Mouse (Mus musculus): ENCODE results near the gene Mtcl1. TPM values are rescaled to one million over a fixed set of nuclear protein-coding genes. Genes with fewer than 3 reads are reported as not detected.

Mtcl1 gene
- polyA plus RNA-seq, 1 experiment from 2014 or later = 47.3 TPM

- WGBS = 18% methylated on average over 4 of the region's 4 CpGs
- ATAC-seq (replicated peaks; ENCODE audit: low FRiP score) (no peak; the same call in 1 of the 2 replicates), DNase-seq (ENCODE audit: low spot score) (no peak)
- Histone ChIP-seq H3K4me2 (ENCODE audit: low read depth, low read length, severe bottlenecking) (peak overlapping the region; percentile 51), H3K9ac (ENCODE audit: low read length) (no peak overlapping the region; the same call in 1 of the 2 replicates), H3K4me1 (replicated peaks; ENCODE audit: control insufficient read depth, insufficient read depth, low read length) (peaks cover 22% of the 10 kb centered on the region), H3K27ac (ENCODE audit: low read depth, low read length) (peak overlapping the region; percentile 78), H3K9me3 (ENCODE audit: control insufficient read depth, low read length) (no peaks in the 10 kb centered on the region), H3K36me3 (ENCODE audit: control insufficient read depth, insufficient read depth, low read length) (no peaks in the 10 kb centered on the region), H3K4me3 (ENCODE audit: low read depth, low read length) (no peak overlapping the region), H3K27me3 (ENCODE audit: control insufficient read depth, insufficient read depth, low read length) (no peaks in the 10 kb centered on the region; the same call in 1 of the 2 replicates)
These were observed 31.8 kb downstream of the Mtcl1 start for GRCm38 (mm10) chr17:66417748-66418147.

GRCm38 (mm10) chr17:66417329-66417728 is 32.2 kb downstream of the Mtcl1 start:
- H3K4me2 ChIP-seq (ENCODE audit: low read depth, low read length, severe bottlenecking) = peak overlapping the region; percentile 51
- H3K27me3 ChIP-seq (ENCODE audit: control insufficient read depth, insufficient read depth, low read length) = no peaks in the 10 kb centered on the region; the same call in 1 of the 2 replicates
- H3K9ac ChIP-seq (ENCODE audit: low read length) = peak overlapping the region; percentile 12; the same call in 1 of the 2 replicates
- DNase-seq (ENCODE audit: low spot score) (no peak), ATAC-seq (replicated peaks; ENCODE audit: low FRiP score) (peak; percentile 71)
- peak overlapping the region; percentile 78 for H3K27ac ChIP-seq (ENCODE audit: low read depth, low read length)
- H3K4me3 ChIP-seq (ENCODE audit: low read depth, low read length) = peak overlapping the region; percentile 14; the same call in 1 of the 2 replicates
- H3K4me1 ChIP-seq (replicated peaks; ENCODE audit: control insufficient read depth, insufficient read depth, low read length) = peaks cover 26% of the 10 kb centered on the region
- no peaks in the 10 kb centered on the region for H3K36me3 ChIP-seq (ENCODE audit: control insufficient read depth, insufficient read depth, low read length)
- H3K9me3 ChIP-seq (ENCODE audit: control insufficient read depth, low read length) = no peaks in the 10 kb centered on the region
- 34% methylated on average over 5 of the region's 5 CpGs for WGBS

GRCm38 (mm10) chr17:66416841-66417313 is 32.7 kb downstream of the Mtcl1 start:
- H3K4me1 ChIP-seq (replicated peaks; ENCODE audit: control insufficient read depth, insufficient read depth, low read length) = peaks cover 30% of the 10 kb centered on the region

GRCm38 (mm10) chr17:66416436-66416835 is 33.1 kb downstream of the Mtcl1 start:
- Histone ChIP-seq H3K36me3 (ENCODE audit: control insufficient read depth, insufficient read depth, low read length) (no peaks in the 10 kb centered on the region), H3K27me3 (ENCODE audit: control insufficient read depth, insufficient read depth, low read length) (no peaks in the 10 kb centered on the region; the same call in 1 of the 2 replicates), H3K4me2 (ENCODE audit: low read depth, low read length, severe bottlenecking) (peak overlapping the region; percentile 51), H3K4me1 (replicated peaks; ENCODE audit: control insufficient read depth, insufficient read depth, low read length) (peaks cover 31% of the 10 kb centered on the region), H3K9me3 (ENCODE audit: control insufficient read depth, low read length) (no peaks in the 10 kb centered on the region), H3K4me3 (ENCODE audit: low read depth, low read length) (0 out of 2 replicates have a peak overlapping the region, but pooled peaks have one; percentile 14), H3K27ac (ENCODE audit: low read depth, low read length) (peak overlapping the region; percentile 78), H3K9ac (ENCODE audit: low read length) (no peak overlapping the region; the same call in 1 of the 2 replicates)
- no peak for DNase-seq (ENCODE audit: low spot score)
- WGBS = 45% methylated on average over 7 of the region's 7 CpGs
- no peak for ATAC-seq (replicated peaks; ENCODE audit: low FRiP score)

More at GRCm38 (mm10) chr17:66416841-66417313, 32.7 kb downstream of the Mtcl1 start:
- H3K4me2 ChIP-seq (ENCODE audit: low read depth, low read length, severe bottlenecking) = peak overlapping the region; percentile 51
- no peaks in the 10 kb centered on the region for H3K36me3 ChIP-seq (ENCODE audit: control insufficient read depth, insufficient read depth, low read length)
- no peaks in the 10 kb centered on the region for H3K9me3 ChIP-seq (ENCODE audit: control insufficient read depth, low read length)
- peak; percentile 64 for DNase-seq (ENCODE audit: low spot score)
- peak overlapping the region; percentile 12; the same call in 1 of the 2 replicates for H3K9ac ChIP-seq (ENCODE audit: low read length)
- ATAC-seq (replicated peaks; ENCODE audit: low FRiP score) = peak; percentile 55
- H3K4me3 ChIP-seq (ENCODE audit: low read depth, low read length) = peak overlapping the region; percentile 14; the same call in 1 of the 2 replicates
- WGBS = 14% methylated on average over 14 of the region's 14 CpGs
- peak overlapping the region; percentile 78 for H3K27ac ChIP-seq (ENCODE audit: low read depth, low read length)
- H3K27me3 ChIP-seq (ENCODE audit: control insufficient read depth, insufficient read depth, low read length) = no peaks in the 10 kb centered on the region; the same call in 1 of the 2 replicates

- Histone ChIP-seq H3K4me1 (replicated peaks; ENCODE audit: control insufficient read depth, insufficient read depth, low read length) (peaks cover 31% of the 10 kb centered on the region), H3K4me2 (ENCODE audit: low read depth, low read length, severe bottlenecking) (no peak overlapping the region), H3K9me3 (ENCODE audit: control insufficient read depth, low read length) (no peaks in the 10 kb centered on the region), H3K27me3 (ENCODE audit: control insufficient read depth, insufficient read depth, low read length) (no peaks in the 10 kb centered on the region; the same call in 1 of the 2 replicates), H3K4me3 (ENCODE audit: low read depth, low read length) (no peak overlapping the region), H3K36me3 (ENCODE audit: control insufficient read depth, insufficient read depth, low read length) (no peaks in the 10 kb centered on the region), H3K9ac (ENCODE audit: low read length) (no peak overlapping the region), H3K27ac (ENCODE audit: low read depth, low read length) (no peak overlapping the region)
- DNase-seq (ENCODE audit: low spot score) (no peak), ATAC-seq (replicated peaks; ENCODE audit: low FRiP score) (no peak)
- 100% methylated on average over 1 of the region's 1 CpGs for WGBS
These were observed 35.2 kb downstream of the Mtcl1 start for GRCm38 (mm10) chr17:66414331-66414730.

GRCm38 (mm10) chr17:66412155-66412970 is 37.2 kb downstream of the Mtcl1 start:
- Histone ChIP-seq H3K27me3 (ENCODE audit: control insufficient read depth, insufficient read depth, low read length) (no peaks in the 10 kb centered on the region), H3K27ac (ENCODE audit: low read depth, low read length) (peak overlapping the region; percentile 66), H3K9ac (ENCODE audit: low read length) (peak overlapping the region; percentile 20; the same call in 1 of the 2 replicates), H3K9me3 (ENCODE audit: control insufficient read depth, low read length) (no peaks in the 10 kb centered on the region), H3K4me3 (ENCODE audit: low read depth, low read length) (no peak overlapping the region), H3K4me2 (ENCODE audit: low read depth, low read length, severe bottlenecking) (peak overlapping the region; percentile 24; the same call in 1 of the 2 replicates), H3K36me3 (ENCODE audit: control insufficient read depth, insufficient read depth, low read length) (no peaks in the 10 kb centered on the region), H3K4me1 (replicated peaks; ENCODE audit: control insufficient read depth, insufficient read depth, low read length) (peaks cover 25% of the 10 kb centered on the region)
- 5% methylated on average over 12 of the region's 12 CpGs for WGBS
- peak; percentile 64 for ATAC-seq (replicated peaks; ENCODE audit: low FRiP score)
- peak; percentile 72 for DNase-seq (ENCODE audit: low spot score)

- H3K4me2 ChIP-seq (ENCODE audit: low read depth, low read length, severe bottlenecking) = no peak overlapping the region
- ATAC-seq (replicated peaks; ENCODE audit: low FRiP score) = no peak
- WGBS = 87% methylated on average over 11 of the region's 11 CpGs
- no peak overlapping the region for H3K9ac ChIP-seq (ENCODE audit: low read length)
- H3K9me3 ChIP-seq (ENCODE audit: control insufficient read depth, low read length) = no peaks in the 10 kb centered on the region
- no peaks in the 10 kb centered on the region for H3K27me3 ChIP-seq (ENCODE audit: control insufficient read depth, insufficient read depth, low read length)
- peaks cover 18% of the 10 kb centered on the region for H3K4me1 ChIP-seq (replicated peaks; ENCODE audit: control insufficient read depth, insufficient read depth, low read length)
- H3K4me3 ChIP-seq (ENCODE audit: low read depth, low read length) = no peak overlapping the region
- H3K36me3 ChIP-seq (ENCODE audit: control insufficient read depth, insufficient read depth, low read length) = no peaks in the 10 kb centered on the region
- DNase-seq (ENCODE audit: low spot score) = no peak
- H3K27ac ChIP-seq (ENCODE audit: low read depth, low read length) = no peak overlapping the region
These were observed 38.6 kb downstream of the Mtcl1 start for GRCm38 (mm10) chr17:66410884-66411426.

GRCm38 (mm10) chr17:66409070-66409605 is 40.4 kb downstream of the Mtcl1 start:
- Histone ChIP-seq H3K27ac (ENCODE audit: low read depth, low read length) (no peak overlapping the region), H3K4me2 (ENCODE audit: low read depth, low read length, severe bottlenecking) (no peak overlapping the region), H3K4me1 (replicated peaks; ENCODE audit: control insufficient read depth, insufficient read depth, low read length) (peaks cover 25% of the 10 kb centered on the region), H3K36me3 (ENCODE audit: control insufficient read depth, insufficient read depth, low read length) (no peaks in the 10 kb centered on the region), H3K4me3 (ENCODE audit: low read depth, low read length) (no peak overlapping the region), H3K9ac (ENCODE audit: low read length) (no peak overlapping the region), H3K27me3 (ENCODE audit: control insufficient read depth, insufficient read depth, low read length) (no peaks in the 10 kb centered on the region), H3K9me3 (ENCODE audit: control insufficient read depth, low read length) (no peaks in the 10 kb centered on the region)
- no peak for ATAC-seq (replicated peaks; ENCODE audit: low FRiP score)
- DNase-seq (ENCODE audit: low spot score) = no peak
- 92% methylated on average over 9 of the region's 9 CpGs for WGBS

Data from forebrain, embryonic 11.5 days (tissue).